Mouse (Mus musculus) MEL (cell line): ENCODE data around the gene Cpsf4l.

Experiments used
- HCFC1 ChIP-seq: IDR thresholded peaks from 2 replicates; pipeline ENCODE4 v1.6.1; 2012; ENCODE audit warnings: low read depth, mild to moderate bottlenecking, inconsistent platforms, low read length, improper control_type of control experiment, moderate library complexity
- JUND ChIP-seq: IDR thresholded peaks from 2 replicates; pipeline ENCODE4 v1.6.1; 2011; ENCODE audit warnings: low read depth, mild to moderate bottlenecking, improper control_type of control experiment, low read length
- MAFK ChIP-seq: IDR thresholded peaks from 2 replicates; pipeline ENCODE4 v1.6.1; 2011; ENCODE audit warnings: low read depth, mild to moderate bottlenecking, low read length, improper control_type of control experiment, borderline replicate concordance
- TAL1 ChIP-seq: IDR thresholded peaks from 2 replicates; pipeline ENCODE4 v1.6.1; 2012; ENCODE audit warnings: mild to moderate bottlenecking, inconsistent platforms, low read length, moderate library complexity, mixed read lengths
- TBP ChIP-seq: IDR thresholded peaks from 2 replicates; pipeline ENCODE4 v1.8.0; 2011; ENCODE audit warnings: low read depth, low read length, improper control_type of control experiment

DNA sequence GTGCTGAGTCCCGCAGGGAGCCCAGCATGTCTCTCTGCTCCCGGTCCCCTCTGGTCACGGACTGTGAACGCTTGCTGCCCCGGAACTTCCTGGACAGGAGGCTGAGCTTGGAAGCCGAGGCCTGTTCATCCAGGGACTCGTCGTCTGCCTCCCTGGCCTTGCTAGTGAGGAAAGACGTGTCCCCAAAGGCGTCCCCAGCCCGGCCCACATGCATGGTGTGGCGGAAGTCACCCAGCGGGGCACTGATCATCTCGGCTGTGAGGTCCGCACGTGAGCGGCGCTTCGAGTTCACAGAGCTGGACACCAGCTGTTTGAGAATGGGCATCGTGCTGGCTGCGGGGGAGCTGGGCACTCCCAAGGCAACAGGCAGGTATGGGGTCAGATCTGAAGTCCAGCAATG, 19.4 kb upstream of the Cpsf4l start:
- TF ChIP-seq MAFK: no peak
- no peak for TF ChIP-seq TAL1
- no peak for TF ChIP-seq TBP
- no peak for TF ChIP-seq JUND
- TF ChIP-seq HCFC1: no peak
